Mouse (Mus musculus) testis, adult 2 months (tissue): Measurements from ENCODE around the gene Duox1. TPM values are rescaled to one million over a fixed set of nuclear protein-coding genes. Genes with fewer than 3 reads are reported as not detected.

Experiments
- H3K27ac ChIP-seq: fragments of 200-500 bp; 2 replicates; pipeline ENCODE4 v1.5.1; 2012; ENCODE audit warnings: low read depth, low read length; ENCODE audit not compliant: control insufficient read depth, insufficient read depth
- H3K27me3 ChIP-seq: fragments of 200-500 bp; 2 replicates; pipeline ENCODE4 v1.6.1; 2012; ENCODE audit warnings: mild to moderate bottlenecking, low read length, moderate library complexity; ENCODE audit not compliant: control insufficient read depth, insufficient read depth
- H3K36me3 ChIP-seq: fragments of 200-500 bp; 2 replicates; pipeline ENCODE4 v1.6.1; 2012; ENCODE audit warnings: mild to moderate bottlenecking, low read length; ENCODE audit not compliant: control insufficient read depth, insufficient read depth
- H3K4me1 ChIP-seq: fragments of 200-500 bp; 2 replicates; pipeline ENCODE4 v1.6.1; 2012; ENCODE audit warnings: low read length; ENCODE audit not compliant: control insufficient read depth, insufficient read depth
- H3K4me3 ChIP-seq: fragments of 200-500 bp; 2 replicates; pipeline ENCODE4 v1.5.1; 2012; ENCODE audit warnings: low read depth, mild to moderate bottlenecking, low read length, moderate library complexity, mixed read lengths; ENCODE audit not compliant: control insufficient read depth
- CTCF ChIP-seq: fragments of 200-500 bp; IDR thresholded peaks from 2 replicates; pipeline ENCODE4 v1.5.1; 2012; ENCODE audit warnings: low read depth, mild to moderate bottlenecking, inconsistent platforms, low read length, moderate library complexity; ENCODE audit not compliant: control insufficient read depth, insufficient read depth, insufficient replicate concordance
- POLR2A ChIP-seq: fragments of 200-500 bp; IDR thresholded peaks from 2 replicates; pipeline ENCODE4 v1.6.1; 2012; ENCODE audit warnings: low read depth, mild to moderate bottlenecking, inconsistent platforms, low read length, moderate library complexity; ENCODE audit not compliant: control insufficient read depth
- polyA plus RNA-seq: library from polyadenylated mRNA; depleted of rRNA; stranded (reverse); fragments of >200 nt; gene quantifications from 2 replicates; pipeline ENCODE4 v1.2.3, GENCODE M21; 2012; rRNA removed

Gene Duox1
- polyA plus RNA-seq, 1 experiment = 0.09 TPM

DNA sequence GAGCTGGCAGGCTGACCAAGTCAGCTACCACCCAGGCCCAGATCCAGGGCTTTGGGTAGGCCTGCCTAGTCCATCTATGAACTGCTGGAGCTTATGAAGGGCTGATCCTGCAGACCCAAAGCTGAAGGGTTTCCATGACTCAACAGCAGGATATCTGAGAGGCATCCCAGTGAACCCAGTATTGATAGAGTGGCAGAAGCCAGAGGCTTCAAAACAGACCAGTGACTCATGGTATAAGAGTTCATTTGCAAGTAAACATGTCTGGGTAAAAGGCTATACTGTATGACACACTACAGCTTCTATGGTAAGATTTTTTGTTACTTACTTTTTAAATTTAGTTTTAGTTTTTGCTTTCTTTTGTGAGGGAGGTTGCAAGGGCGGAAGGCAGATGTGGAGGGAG, 80.7 kb downstream of the Duox1 start:
- H3K36me3 ChIP-seq = no peaks in the 10 kb centered on the region
- TF ChIP-seq CTCF (no peak), POLR2A (no peak)
- no peaks in the 10 kb centered on the region for H3K4me1 ChIP-seq
- H3K27me3 ChIP-seq = no peaks in the 10 kb centered on the region
- no peak overlapping the region for H3K27ac ChIP-seq
- H3K4me3 ChIP-seq = no peak overlapping the region

Other genes with a start within 250 kb of the Duox1 start
- 6.4 and 8.0 TPM in 2 replicates for gene Spg11, start 197.3 kb upstream of the Duox1 start, polyA plus RNA-seq
- 35.8 and 163 TPM in 2 replicates for gene B2m, start 168.0 kb upstream of the Duox1 start, polyA plus RNA-seq
- 108 and 122 TPM in 2 replicates for gene Trim69, start 155.0 kb upstream of the Duox1 start, polyA plus RNA-seq
- gene Patl2, start 129.5 kb upstream of the Duox1 start, polyA plus RNA-seq = 0.40 and 0.86 TPM in 2 replicates
- 1.3 and 1.6 TPM in 2 replicates for gene Terb2, start 129.4 kb upstream of the Duox1 start, polyA plus RNA-seq
- gene Sord, start 80.9 kb upstream of the Duox1 start, polyA plus RNA-seq = 740 and 863 TPM in 2 replicates
- 0.06 and 0.11 TPM in 2 replicates for gene Duox2, start 17.2 kb upstream of the Duox1 start, polyA plus RNA-seq
- gene Duoxa2, start 16.8 kb upstream of the Duox1 start, polyA plus RNA-seq = 0.06 and 0.08 TPM in 2 replicates
- 0.12 and 0.41 TPM in 2 replicates for gene Duoxa1, start 1.9 kb upstream of the Duox1 start, polyA plus RNA-seq
- gene Shf, start 53.5 kb downstream of the Duox1 start, polyA plus RNA-seq = 16.7 and 19.4 TPM in 2 replicates
- 0.20 and 0.26 TPM in 2 replicates for gene Slc28a2, start 110.8 kb downstream of the Duox1 start, polyA plus RNA-seq
- gene Gm14085, start 169.3 kb downstream of the Duox1 start, polyA plus RNA-seq = 0.14 and 0.19 TPM in 2 replicates